ENCODE assay signal across 17 mouse cellular contexts in genomic region chr14:21287726-21288442, GRCm38 (mm10).
DNase-seq lines count a peak whose midpoint lies in the region; ATAC-seq and TF ChIP-seq lines count a peak whose summit lies in the region.
"Had no signal": no experiment of that assay in that cellular context is flagged by ENCODE, and none has a peak within 500 bp of the region (broad histone marks: within the 10 kb centered on the region; RNA-seq: fewer than 3 reads in every experiment).

No protein-coding gene starts in this region.

- no peaks in the 10 kb centered on the region for H3K36me3 ChIP-seq in thymus, adult 2 months (ENCODE audit: control insufficient read depth, insufficient read depth, low read length)
- H3K36me3 ChIP-seq: heart, embryonic 10.5 days; lung, embryonic 15.5 days; neural tube, embryonic 13.5 days had no signal

- peak; percentile 67 for ATAC-seq in CD4-positive, CD25-positive, alpha-beta regulatory T cell, adult 4 months
- ATAC-seq: intestine, embryonic 16.5 days; Patski had no signal

- no peak overlapping the region for H3K27ac ChIP-seq in thymus, adult 2 months (ENCODE audit: control insufficient read depth, insufficient read depth, low read length)
- H3K27ac ChIP-seq: heart, embryonic 10.5 days; lung, embryonic 15.5 days; neural tube, embryonic 13.5 days had no signal

- H3K4me1 ChIP-seq in thymus, adult 2 months (replicated peaks; ENCODE audit: control insufficient read depth, insufficient read depth, low read length): no peaks in the 10 kb centered on the region; the same call in 1 of the 2 replicates
- H3K4me1 ChIP-seq: heart, embryonic 10.5 days had no signal

- no peaks in the 10 kb centered on the region for H3K27me3 ChIP-seq in thymus, adult 2 months (ENCODE audit: control insufficient read depth, insufficient read depth, low read length)
- H3K27me3 ChIP-seq: lung, embryonic 15.5 days; neural tube, embryonic 13.5 days; Patski had no signal

- TF ChIP-seq CTCF in thymus, adult 2 months (IDR thresholded peaks at IDR 0.05; ENCODE audit: borderline replicate concordance, control insufficient read depth, extremely low read depth, insufficient read depth, low read length, poor library complexity): no peak

- H3K4me3 ChIP-seq in thymus, adult 2 months (ENCODE audit: control insufficient read depth, insufficient read depth, low read length): no peak overlapping the region
- H3K4me3 ChIP-seq: heart, embryonic 10.5 days; lung, embryonic 15.5 days; neural tube, embryonic 13.5 days had no signal

- 9% methylated on average over 9 of the region's 9 CpGs for WGBS in thymus, adult 2 months

- TF ChIP-seq POLR2A in thymus, adult 2 months (IDR thresholded peaks at IDR 0.05; ENCODE audit: control insufficient read depth, extremely low read depth, insufficient read depth, low read length, poor library complexity): no peak

- DNase-seq in embryo, embryonic 10 days (ENCODE audit: low spot score): peak; percentile 65
- peak; percentile 88 for DNase-seq in forelimb bud, embryonic 11.5 days (ENCODE audit: low read depth, low spot score)
- peak; percentile 23 for DNase-seq in thymus, adult 2 months
- no peak for DNase-seq in adrenal gland, postnatal 36 days
- no peak for DNase-seq in spleen, postnatal 4 days (ENCODE audit: low spot score in 2 of 2)
- DNase-seq in MN1 (ENCODE audit: low spot score): no peak
- DNase-seq: cerebellum, adult 18-20 months; heart, postnatal 4 days; kidney, postnatal 36 days; layer of hippocampus, postnatal 36 days; spleen, adult 18-20 months had no signal

Comparison
In these comparisons a context has a peak if more than half of its experiments do, and no peak if none do; other contexts are left out.
1. DNase-seq: peak in embryo, embryonic 10 days (single experiment), forelimb bud, embryonic 11.5 days (single experiment) and thymus, adult 2 months (single experiment); none in adrenal gland, postnatal 36 days (0 of 2), spleen, postnatal 4 days (0 of 2) and MN1 (single experiment).